Mouse (Mus musculus): ENCODE results near the gene Gtf2a2. TPM values are rescaled to one million over a fixed set of nuclear protein-coding genes. Genes with fewer than 3 reads are reported as not detected.

The Gtf2a2 gene
- 164 and 206 TPM in 2 replicates for polyA plus RNA-seq (2012; rRNA removed)

- TF ChIP-seq CTCF (IDR thresholded peaks at IDR 0.05; ENCODE audit: control insufficient read depth, insufficient read depth, insufficient replicate concordance, low read depth, low read length) (no peak), POLR2A (IDR thresholded peaks at IDR 0.05; ENCODE audit: control insufficient read depth, low read depth, low read length) (peak; percentile 90)
- H3K4me1 ChIP-seq (ENCODE audit: control insufficient read depth, insufficient read depth, low read length): no peaks in the 10 kb centered on the region
- peak within 1 kb of the TSS; percentile 98 for H3K4me3 ChIP-seq (ENCODE audit: control insufficient read depth, low read depth, low read length)
- H3K27me3 ChIP-seq (ENCODE audit: control insufficient read depth, insufficient read depth, low read length): no peaks in the 10 kb centered on the region
- no peaks in the 10 kb centered on the region for H3K36me3 ChIP-seq (ENCODE audit: control insufficient read depth, insufficient read depth, low read length)
- peak within 1 kb of the TSS; percentile 96 for H3K27ac ChIP-seq (ENCODE audit: control insufficient read depth, insufficient read depth, low read depth, low read length)
Measured at GRCm38 (mm10) chr9:70012408-70012901, at the start of gene Gtf2a2. Gene Gtf2a2 (plus strand): TSS chr9:70012550.

GRCm38 (mm10) chr9:69964370-69964769 is 48.0 kb upstream of the Gtf2a2 start:
- TF ChIP-seq POLR2A (IDR thresholded peaks at IDR 0.05; ENCODE audit: control insufficient read depth, low read depth, low read length): no peak
- TF ChIP-seq CTCF (IDR thresholded peaks at IDR 0.05; ENCODE audit: control insufficient read depth, insufficient read depth, insufficient replicate concordance, low read depth, low read length): no peak
- H3K36me3 ChIP-seq (ENCODE audit: control insufficient read depth, insufficient read depth, low read length): no peaks in the 10 kb centered on the region
- no peaks in the 10 kb centered on the region for H3K4me1 ChIP-seq (ENCODE audit: control insufficient read depth, insufficient read depth, low read length)
- H3K4me3 ChIP-seq (ENCODE audit: control insufficient read depth, low read depth, low read length): no peak overlapping the region
- H3K27ac ChIP-seq (ENCODE audit: control insufficient read depth, insufficient read depth, low read depth, low read length): no peak overlapping the region
- no peaks in the 10 kb centered on the region for H3K27me3 ChIP-seq (ENCODE audit: control insufficient read depth, insufficient read depth, low read length)

DNA sequence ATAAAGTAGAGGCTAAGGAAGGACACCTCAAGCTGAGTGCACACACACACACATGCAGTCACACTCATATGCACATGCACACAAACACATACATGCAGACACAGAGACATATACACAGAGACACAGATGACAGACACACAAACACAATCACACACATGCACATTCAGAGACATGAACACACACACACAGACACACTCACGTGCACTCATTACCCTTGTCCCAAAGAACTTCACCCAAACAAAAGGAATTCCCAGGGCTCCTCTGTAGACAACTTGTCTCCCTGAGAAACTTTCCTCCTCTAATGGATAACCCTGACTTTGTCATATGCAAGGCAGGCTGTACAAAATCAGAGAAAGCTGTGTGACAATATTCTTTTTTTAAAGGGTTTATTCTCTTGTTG is 26.8 kb upstream of the Gtf2a2 start:
- Histone ChIP-seq H3K4me3 (ENCODE audit: control insufficient read depth, low read depth, low read length) (no peak overlapping the region), H3K27ac (ENCODE audit: control insufficient read depth, insufficient read depth, low read depth, low read length) (no peak overlapping the region), H3K36me3 (ENCODE audit: control insufficient read depth, insufficient read depth, low read length) (no peaks in the 10 kb centered on the region), H3K4me1 (ENCODE audit: control insufficient read depth, insufficient read depth, low read length) (peaks cover 4% of the 10 kb centered on the region; the same call in 1 of the 2 replicates), H3K27me3 (ENCODE audit: control insufficient read depth, insufficient read depth, low read length) (no peaks in the 10 kb centered on the region)
- TF ChIP-seq POLR2A (IDR thresholded peaks at IDR 0.05; ENCODE audit: control insufficient read depth, low read depth, low read length) (no peak), CTCF (IDR thresholded peaks at IDR 0.05; ENCODE audit: control insufficient read depth, insufficient read depth, insufficient replicate concordance, low read depth, low read length) (no peak)

DNA sequence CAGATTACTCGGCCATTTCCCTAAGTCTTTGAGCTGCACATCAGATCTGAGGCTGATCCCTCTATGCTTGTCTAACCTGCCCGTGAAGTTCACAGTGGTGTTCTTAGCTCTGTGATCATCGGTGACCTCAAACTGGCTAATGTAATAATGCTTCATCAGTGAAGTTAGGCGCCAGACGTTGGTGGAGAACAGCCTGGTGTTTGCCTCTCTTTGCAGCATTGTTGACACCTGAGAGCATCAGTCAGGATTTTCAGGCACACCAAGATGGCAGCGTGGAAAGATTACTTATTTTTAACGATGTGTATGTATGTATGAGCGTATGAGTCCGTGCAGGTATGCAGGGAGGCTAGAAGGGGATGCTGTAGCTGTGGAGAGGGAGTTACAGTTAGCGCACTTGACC is 26.3 kb upstream of the Gtf2a2 start:
- Histone ChIP-seq H3K27me3 (ENCODE audit: control insufficient read depth, insufficient read depth, low read length) (no peaks in the 10 kb centered on the region), H3K4me1 (ENCODE audit: control insufficient read depth, insufficient read depth, low read length) (peaks cover 4% of the 10 kb centered on the region; the same call in 1 of the 2 replicates), H3K27ac (ENCODE audit: control insufficient read depth, insufficient read depth, low read depth, low read length) (no peak overlapping the region), H3K4me3 (ENCODE audit: control insufficient read depth, low read depth, low read length) (no peak overlapping the region), H3K36me3 (ENCODE audit: control insufficient read depth, insufficient read depth, low read length) (no peaks in the 10 kb centered on the region)
- TF ChIP-seq CTCF (IDR thresholded peaks at IDR 0.05; ENCODE audit: control insufficient read depth, insufficient read depth, insufficient replicate concordance, low read depth, low read length): no peak
- TF ChIP-seq POLR2A (IDR thresholded peaks at IDR 0.05; ENCODE audit: control insufficient read depth, low read depth, low read length): no peak

DNA sequence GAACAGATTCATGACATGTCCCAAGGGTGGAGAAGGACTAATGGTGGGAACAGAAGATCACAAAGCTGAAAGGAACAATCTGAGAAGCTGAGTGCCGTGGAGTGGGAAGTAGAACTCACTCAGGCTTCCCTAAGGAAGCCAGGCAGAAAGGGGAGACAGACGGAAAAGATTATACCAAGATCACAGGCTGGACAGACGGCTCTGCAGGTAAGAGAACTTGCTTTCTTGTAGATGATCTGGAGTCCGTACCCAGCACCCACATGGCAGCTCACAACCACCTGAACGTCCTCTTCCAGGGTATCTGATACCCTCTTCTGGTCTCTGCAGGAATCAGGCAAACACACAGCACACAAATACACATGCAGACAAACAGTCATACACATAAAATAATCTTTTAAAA is 25.8 kb upstream of the Gtf2a2 start:
- Histone ChIP-seq H3K4me1 (ENCODE audit: control insufficient read depth, insufficient read depth, low read length) (peaks cover 4% of the 10 kb centered on the region; the same call in 1 of the 2 replicates), H3K27ac (ENCODE audit: control insufficient read depth, insufficient read depth, low read depth, low read length) (no peak overlapping the region), H3K36me3 (ENCODE audit: control insufficient read depth, insufficient read depth, low read length) (no peaks in the 10 kb centered on the region), H3K27me3 (ENCODE audit: control insufficient read depth, insufficient read depth, low read length) (no peaks in the 10 kb centered on the region), H3K4me3 (ENCODE audit: control insufficient read depth, low read depth, low read length) (no peak overlapping the region)
- TF ChIP-seq POLR2A (IDR thresholded peaks at IDR 0.05; ENCODE audit: control insufficient read depth, low read depth, low read length): no peak
- TF ChIP-seq CTCF (IDR thresholded peaks at IDR 0.05; ENCODE audit: control insufficient read depth, insufficient read depth, insufficient replicate concordance, low read depth, low read length): no peak

DNA sequence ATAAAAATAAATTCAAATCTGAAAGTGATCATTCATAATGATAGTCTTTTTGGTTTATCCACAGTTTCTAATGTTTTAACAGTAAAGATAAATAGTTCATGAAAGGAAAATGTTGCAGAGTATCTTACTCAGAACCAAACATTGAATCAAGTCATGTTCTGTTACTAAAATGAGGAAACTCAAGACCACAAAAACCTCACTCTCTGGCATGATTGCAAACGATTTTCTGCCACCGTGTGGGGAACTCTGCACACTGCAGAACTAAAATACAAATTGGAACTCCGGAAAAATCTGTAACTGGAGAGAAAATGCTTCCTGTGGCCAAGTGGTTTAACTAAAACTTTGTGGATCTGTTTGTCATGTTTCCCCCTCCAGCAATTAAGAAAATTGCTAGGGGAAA is 24.8 kb upstream of the Gtf2a2 start:
- no peak overlapping the region for H3K27ac ChIP-seq (ENCODE audit: control insufficient read depth, insufficient read depth, low read depth, low read length)
- H3K4me3 ChIP-seq (ENCODE audit: control insufficient read depth, low read depth, low read length): no peak overlapping the region
- no peak for TF ChIP-seq CTCF (IDR thresholded peaks at IDR 0.05; ENCODE audit: control insufficient read depth, insufficient read depth, insufficient replicate concordance, low read depth, low read length)
- no peak for TF ChIP-seq POLR2A (IDR thresholded peaks at IDR 0.05; ENCODE audit: control insufficient read depth, low read depth, low read length)
- H3K36me3 ChIP-seq (ENCODE audit: control insufficient read depth, insufficient read depth, low read length): no peaks in the 10 kb centered on the region
- H3K4me1 ChIP-seq (ENCODE audit: control insufficient read depth, insufficient read depth, low read length): peaks cover 4% of the 10 kb centered on the region; the same call in 1 of the 2 replicates
- H3K27me3 ChIP-seq (ENCODE audit: control insufficient read depth, insufficient read depth, low read length): no peaks in the 10 kb centered on the region

GRCm38 (mm10) chr9:69988706-69989302 is 23.5 kb upstream of the Gtf2a2 start:
- no peaks in the 10 kb centered on the region for H3K36me3 ChIP-seq (ENCODE audit: control insufficient read depth, insufficient read depth, low read length)
- no peak for TF ChIP-seq CTCF (IDR thresholded peaks at IDR 0.05; ENCODE audit: control insufficient read depth, insufficient read depth, insufficient replicate concordance, low read depth, low read length)
- no peak for TF ChIP-seq POLR2A (IDR thresholded peaks at IDR 0.05; ENCODE audit: control insufficient read depth, low read depth, low read length)
- no peaks in the 10 kb centered on the region for H3K27me3 ChIP-seq (ENCODE audit: control insufficient read depth, insufficient read depth, low read length)
- peaks cover 4% of the 10 kb centered on the region; the same call in 1 of the 2 replicates for H3K4me1 ChIP-seq (ENCODE audit: control insufficient read depth, insufficient read depth, low read length)
- peak overlapping the region; percentile 97 for H3K4me3 ChIP-seq (ENCODE audit: control insufficient read depth, low read depth, low read length)
- H3K27ac ChIP-seq (ENCODE audit: control insufficient read depth, insufficient read depth, low read depth, low read length): peak overlapping the region; percentile 78
